Mouse (Mus musculus) frontal cortex, postnatal 14 days (tissue): ENCODE results near the gene Mixl1.

Source experiments
- DNase-seq, 2 experiments: peaks; one replicate each; pipeline ENCODE4 v3.0.0; 2022; ENCODE audit warnings: low spot score in 2 of 2

Mixl1 gene

GRCm38 (mm10) chr1:180696626-180697352, at the start of gene Mixl1:
Gene Mixl1 (minus strand): TSS chr1:180697034.
- DNase-seq: no peak

- DNase-seq: no peak
These were observed 32.4 kb upstream of the Mixl1 start for GRCm38 (mm10) chr1:180729231-180729630.

GRCm38 (mm10) chr1:180726183-180726582, 29.3 kb upstream of the Mixl1 start:
- no peak for DNase-seq

GRCm38 (mm10) chr1:180725704-180726179, 28.9 kb upstream of the Mixl1 start, which contains the start of gene Acbd3:
Gene Acbd3 (plus strand): TSS chr1:180726043.
- DNase-seq: peak; percentile 85 to 88

GRCm38 (mm10) chr1:180723701-180724238, 26.9 kb upstream of the Mixl1 start:
- no peak for DNase-seq

- no peak for DNase-seq
These were observed 25.8 kb upstream of the Mixl1 start for GRCm38 (mm10) chr1:180722608-180723007.

- peak; percentile 36 to 67 for DNase-seq
These were observed 23.3 kb upstream of the Mixl1 start for GRCm38 (mm10) chr1:180719951-180720689.

GRCm38 (mm10) chr1:180719483-180719882, 22.6 kb upstream of the Mixl1 start:
- DNase-seq: no peak

GRCm38 (mm10) chr1:180718756-180719155, 21.9 kb upstream of the Mixl1 start:
- DNase-seq: no peak

- no peak for DNase-seq
These were observed 12.3 kb upstream of the Mixl1 start for GRCm38 (mm10) chr1:180708935-180709776.

- no peak for DNase-seq
These were observed 11.0 kb upstream of the Mixl1 start for GRCm38 (mm10) chr1:180707813-180708212.

GRCm38 (mm10) chr1:180707368-180707767, 10.5 kb upstream of the Mixl1 start:
- no peak for DNase-seq

- DNase-seq: no peak
These were observed 6.6 kb upstream of the Mixl1 start for GRCm38 (mm10) chr1:180703400-180703799.

- no peak for DNase-seq
These were observed 1.2 kb upstream of the Mixl1 start for GRCm38 (mm10) chr1:180698063-180698462.

- DNase-seq: no peak
These were observed 5.5 kb downstream of the Mixl1 start for GRCm38 (mm10) chr1:180691284-180691683.
